Mouse (Mus musculus) urinary bladder, postnatal 10 days (tissue): ENCODE data around the gene Trim44.

Experiments used
- DNase-seq: peaks from one replicate; pipeline ENCODE4 v3.0.0; 2022; ENCODE audit warnings: low spot score

The Trim44 gene

DNA sequence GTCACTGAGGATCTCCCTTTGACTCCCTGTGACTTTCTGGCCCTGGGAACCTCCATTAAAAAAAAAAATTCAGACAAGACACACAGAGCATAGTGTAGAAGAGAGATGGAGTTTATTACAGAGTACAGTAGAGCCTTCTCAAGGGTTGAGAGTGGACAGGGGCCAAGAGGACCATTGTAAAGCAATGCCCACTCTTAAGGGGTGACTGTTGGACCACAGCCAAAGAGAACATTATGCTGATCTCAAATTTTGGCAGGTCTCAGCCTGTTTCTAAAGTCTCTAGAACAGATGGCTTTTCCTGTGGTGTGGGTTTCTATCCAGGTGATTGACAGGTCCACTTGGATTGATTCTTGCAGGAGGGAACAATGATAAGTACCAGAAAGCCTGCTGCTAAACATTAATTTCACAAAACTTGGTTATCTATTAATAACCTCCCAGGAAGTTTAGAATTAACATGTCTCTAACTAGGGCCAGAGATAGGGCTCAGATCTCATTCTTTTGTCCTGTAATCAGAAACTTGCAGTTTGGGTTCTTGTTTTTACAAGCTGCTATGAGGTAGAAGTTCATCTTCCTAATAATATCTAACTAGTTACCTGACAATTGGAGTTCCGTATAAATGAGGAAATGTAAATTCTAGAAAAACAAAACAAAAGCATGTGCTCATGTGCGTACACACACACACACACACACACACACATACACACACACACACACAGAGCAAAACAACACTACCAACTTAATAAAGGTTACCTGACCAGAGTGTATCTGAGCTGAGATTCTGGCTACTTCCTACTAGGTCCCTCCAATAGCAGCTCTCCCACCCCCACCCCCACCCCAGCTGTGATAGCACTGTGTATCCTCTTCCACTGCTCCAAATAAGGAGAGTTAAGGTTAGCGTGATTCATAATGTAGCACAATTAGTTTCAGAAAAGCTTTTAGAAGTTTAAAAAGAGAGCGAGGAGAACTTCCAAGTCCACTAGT is 1.0 kb downstream of the Trim44 start:
- no peak for DNase-seq

DNA sequence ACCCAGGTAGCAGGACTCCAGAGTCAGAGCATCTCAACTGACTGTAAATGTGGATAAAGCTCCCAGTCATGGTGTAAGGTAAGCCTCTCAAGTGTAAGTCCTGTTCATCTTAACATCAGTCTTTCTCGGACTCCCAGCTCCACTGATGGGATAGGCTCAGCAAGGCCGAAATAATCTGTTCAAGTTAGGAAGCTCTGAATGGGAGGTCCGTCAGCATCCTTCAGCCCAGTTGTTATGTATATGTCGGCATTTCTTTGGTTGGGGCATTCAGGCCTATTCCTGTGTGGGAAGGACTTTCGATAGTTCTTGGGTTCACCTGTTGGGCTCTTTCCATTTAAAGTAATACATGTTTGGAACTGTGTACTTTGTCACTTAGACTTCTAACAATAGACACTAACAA is 3.6 kb downstream of the Trim44 start:
- DNase-seq, result no peak

DNA sequence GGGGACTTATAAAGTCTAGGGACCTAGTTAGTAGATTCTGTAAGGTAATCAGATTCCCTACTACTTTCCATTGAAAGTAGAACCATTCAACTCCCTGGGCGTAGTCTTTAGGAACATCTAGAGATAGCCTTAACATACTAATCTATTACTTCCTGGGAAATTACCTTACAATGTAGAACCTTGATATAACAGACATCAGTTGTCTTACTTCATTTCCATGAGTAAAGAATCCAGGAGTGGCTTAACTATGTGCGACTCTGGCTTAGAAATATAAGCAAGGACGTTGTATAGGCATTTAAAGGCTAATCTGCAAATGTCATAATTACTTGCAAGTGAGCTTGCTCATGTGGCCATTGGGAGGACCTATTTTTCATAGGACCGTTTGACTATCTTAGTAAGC is 4.3 kb downstream of the Trim44 start:
- DNase-seq, result no peak

DNA sequence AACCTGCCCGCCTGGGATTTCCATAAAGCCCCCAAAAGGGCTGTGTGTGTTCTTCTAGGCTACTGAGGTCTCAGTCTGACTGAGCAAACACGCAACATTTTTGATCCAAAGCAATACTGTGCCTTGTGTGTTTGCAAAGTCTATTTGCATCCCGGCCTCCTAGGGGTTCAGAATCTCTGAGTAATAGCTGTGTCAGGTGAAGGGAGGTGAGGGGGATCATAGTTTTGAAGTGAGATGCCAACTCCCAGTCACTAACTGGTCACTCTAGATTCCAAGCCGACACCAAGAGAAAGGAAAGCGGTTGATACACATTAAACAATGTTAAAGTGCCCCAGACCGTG is 6.3 kb downstream of the Trim44 start:
- DNase-seq, result no peak

DNA sequence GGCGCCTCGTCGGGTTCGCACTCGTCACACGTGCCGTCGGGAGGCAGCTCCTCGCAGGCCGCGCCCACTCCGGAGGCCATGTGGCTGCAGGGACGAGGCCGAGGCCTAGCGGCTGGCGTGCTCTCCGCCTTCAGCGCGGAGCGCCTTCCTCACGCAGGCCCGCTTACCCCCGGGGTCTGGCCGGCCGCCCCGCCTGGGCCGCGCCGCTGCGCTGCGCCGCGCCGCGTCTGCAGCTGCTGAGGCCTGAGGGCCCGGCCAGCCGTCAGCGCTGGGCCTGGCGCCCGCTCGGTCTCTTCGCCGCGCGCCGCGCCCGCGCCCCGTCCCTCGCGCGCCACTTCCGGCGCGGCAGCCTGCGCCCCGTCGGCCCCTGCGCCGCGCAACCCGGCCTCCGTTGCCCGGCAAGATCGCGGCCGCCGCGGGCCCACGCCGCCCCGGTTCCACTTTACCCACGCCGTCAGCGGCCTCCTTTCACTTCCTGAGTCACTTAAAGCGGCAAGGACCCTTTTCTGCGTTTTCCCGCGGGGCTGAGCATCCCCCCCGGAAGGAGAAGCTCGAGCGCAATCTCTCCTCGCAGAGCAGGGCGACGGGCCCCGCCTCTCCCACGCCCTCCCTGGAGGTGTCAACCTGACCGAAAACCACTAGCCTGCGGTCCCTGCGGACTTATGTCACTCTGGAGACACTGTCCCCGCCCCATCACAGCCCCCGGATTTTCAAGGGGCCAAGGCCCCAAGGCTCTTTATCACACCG is 6.8 kb downstream of the Trim44 start:
- peak; percentile 36 for DNase-seq

DNA sequence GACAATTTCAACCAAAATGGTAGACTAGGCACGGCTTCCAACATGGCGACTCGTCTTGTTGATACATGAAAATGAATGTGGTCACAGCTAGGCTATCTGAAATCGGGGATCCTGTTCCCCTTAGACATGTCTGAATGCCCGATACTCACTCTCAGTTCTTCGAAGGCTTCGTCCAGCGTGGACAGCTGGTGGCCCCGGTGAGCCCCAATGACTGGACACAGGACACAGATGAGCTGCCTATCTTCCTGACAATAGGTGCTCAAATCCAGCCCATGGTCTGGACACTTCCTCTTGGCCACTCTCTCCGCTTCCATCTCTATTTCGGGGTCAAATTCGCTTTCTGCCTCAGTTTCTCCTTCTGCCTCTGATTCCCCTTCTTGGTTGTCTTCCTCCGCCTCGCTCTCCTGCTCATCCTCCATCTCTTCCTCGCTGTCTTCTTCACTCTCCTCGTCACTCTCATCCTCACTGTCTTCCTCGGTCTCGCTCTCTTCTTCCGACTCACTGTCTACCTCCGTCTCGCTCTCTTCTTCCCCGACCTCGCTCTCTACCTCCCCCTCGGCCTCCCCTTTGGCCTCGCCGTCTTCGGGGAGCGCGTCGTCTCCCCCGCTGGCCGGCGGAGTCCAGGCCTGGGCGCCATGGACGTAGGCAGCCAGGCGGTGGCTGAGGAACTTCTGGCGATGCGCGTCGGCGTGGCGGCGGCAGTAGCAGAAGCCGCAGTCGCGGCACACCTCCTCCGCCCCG is 7.6 kb downstream of the Trim44 start:
- no peak for DNase-seq

DNA sequence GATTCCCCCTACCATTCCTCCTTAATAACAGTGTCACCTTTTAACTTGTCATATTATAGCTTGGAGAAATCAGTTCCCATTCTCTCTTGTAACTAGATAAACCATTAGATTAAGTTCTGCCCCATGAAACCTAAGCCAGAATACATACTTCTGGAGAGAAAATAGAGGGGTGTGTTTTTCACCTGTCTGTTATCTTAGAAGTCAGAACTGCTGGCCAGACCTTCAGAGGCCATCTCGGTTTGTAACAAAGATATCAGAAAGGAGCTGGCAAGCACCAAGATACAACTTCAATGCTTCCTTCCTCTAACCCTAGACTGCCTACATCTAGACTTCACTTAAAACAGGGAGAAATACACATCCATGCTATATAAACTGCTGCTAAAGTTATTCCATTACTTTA is 11.1 kb downstream of the Trim44 start:
- no peak for DNase-seq

DNA sequence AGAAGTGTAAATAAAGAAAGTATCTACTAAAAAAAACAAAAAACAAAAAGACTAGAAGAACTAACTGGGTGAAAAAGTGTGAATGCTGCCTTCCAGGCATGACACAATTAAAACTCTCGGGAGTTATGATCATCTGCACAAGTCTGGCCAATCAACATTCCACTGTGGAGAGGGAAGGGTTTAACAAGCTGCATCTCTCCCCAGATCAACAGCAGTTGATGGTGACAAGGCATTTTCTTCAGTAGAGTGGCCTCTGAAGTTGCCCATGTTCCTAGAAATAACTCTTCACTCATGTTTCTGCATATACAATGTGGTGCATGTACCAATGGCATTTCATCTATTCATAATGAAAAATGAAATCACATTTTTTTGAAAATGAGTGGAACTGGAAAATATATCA is 14.2 kb downstream of the Trim44 start:
- no peak for DNase-seq

DNA sequence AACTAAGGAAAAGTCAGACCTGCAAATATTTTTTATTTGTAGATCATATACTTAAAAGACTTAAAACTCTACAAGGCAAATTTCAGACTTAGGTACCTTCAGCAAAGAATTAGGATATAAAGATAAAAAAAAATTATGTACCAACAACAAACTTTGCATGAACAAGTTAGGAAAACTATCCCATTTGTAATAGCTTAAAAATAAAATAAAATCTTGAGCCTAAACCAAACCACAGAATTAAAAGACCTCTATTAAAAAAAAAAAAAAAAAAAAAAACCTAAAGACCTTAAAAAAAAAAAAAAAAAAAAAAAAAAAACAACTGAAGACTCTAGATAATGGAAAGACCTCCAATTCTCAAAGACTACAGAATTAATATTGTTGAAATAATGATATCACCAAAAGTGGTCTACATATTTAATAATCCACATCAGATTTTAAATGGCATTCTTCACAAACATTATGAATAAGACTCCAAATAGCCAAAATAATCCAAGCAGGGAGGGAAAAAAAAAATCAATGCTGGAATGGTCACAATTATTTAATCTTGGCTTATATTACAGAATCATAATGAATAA is 22.2 kb downstream of the Trim44 start:
- no peak for DNase-seq

DNA sequence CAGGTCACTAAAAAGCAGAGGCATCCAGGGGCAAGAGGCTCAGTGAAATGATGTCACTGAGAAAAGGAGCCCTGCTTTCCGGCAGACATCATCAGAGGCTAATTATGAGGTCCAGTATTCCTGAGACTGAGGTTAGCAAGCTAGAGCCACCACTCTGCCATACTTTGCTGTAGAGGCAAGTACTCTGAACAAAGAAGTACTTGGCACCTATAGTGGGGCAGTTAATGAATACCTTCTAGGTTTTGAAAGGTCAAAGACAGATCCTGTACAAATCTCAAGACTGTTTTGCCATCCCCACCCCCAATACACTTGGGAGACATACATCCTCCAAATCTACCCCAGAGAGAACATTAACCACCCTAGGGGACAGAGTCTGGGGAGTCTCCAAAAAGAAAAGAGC is 23.1 kb downstream of the Trim44 start:
- no peak for DNase-seq

DNA sequence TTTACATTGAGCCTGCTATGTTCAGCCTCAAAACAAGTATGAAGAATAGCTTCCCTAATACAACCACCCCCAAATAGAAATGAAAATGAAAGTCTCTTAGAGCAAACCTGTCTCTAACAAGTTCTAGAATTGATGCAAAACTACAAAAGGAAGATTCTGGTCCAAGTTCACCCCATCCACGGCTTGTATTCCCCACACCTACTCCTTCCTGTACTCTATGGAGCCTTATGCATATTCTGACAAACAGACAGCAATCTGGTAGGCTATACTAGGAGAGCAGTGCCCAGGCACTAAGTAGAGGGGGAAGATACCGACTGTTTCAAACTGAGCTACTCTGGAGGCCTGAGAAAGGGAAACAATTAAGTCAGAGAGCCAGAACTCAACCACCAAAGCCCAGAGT is 23.6 kb downstream of the Trim44 start:
- DNase-seq, result no peak

DNA sequence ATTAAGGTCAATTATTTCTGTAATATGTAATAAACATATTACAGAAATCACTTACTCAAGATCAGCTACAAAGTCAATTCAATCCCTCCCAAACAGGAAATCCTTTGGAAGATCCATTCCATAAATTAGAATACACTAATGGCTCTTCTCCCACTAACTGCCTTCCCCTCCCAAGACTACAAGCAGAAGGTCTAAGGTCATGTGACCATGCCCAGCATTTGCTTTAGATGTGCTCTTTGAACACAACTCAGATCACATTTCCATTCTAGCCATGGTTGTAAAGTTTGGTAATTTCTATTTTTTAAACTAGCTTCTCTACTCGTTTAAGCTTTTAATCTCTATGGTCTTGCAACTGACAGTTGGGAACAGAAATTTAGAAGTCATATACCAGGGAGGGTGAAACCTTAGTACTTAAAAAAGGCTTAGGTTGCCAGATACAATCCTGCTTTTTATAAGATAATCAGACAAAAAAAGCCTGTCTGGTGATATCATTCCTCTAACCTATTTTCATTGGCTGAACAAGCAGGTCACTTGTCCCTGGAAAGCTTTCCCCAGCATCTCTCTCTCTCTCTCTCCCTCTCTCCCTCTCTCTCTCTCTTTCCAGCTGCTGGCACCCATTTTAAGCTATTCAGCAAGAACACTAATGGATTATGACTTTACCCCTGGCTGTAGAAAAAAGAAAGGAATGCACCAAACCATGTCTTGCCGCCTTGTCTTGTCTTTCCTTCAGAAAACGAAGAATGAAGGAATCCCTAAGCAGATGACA is 24.4 kb downstream of the Trim44 start:
- DNase-seq, result no peak

DNA sequence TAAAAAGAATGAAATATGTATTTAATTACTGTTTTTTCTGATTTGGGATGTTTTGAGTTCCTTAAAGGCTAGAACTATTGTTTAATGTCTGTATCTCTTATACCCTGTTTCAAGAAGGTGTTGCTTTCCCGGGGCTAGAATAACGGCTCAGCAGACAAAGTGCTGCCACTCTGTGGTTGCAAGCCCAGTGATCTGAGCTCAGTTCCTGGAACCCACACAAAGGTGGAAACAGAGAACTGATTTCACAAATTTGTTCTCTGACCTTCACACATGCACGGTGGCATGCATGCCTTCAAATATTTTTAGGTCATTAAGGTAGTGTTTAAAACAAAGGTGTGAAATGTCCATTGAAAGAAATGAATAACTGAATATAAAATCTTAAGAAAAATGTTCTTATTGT is 25.1 kb downstream of the Trim44 start:
- DNase-seq, result no peak

DNA sequence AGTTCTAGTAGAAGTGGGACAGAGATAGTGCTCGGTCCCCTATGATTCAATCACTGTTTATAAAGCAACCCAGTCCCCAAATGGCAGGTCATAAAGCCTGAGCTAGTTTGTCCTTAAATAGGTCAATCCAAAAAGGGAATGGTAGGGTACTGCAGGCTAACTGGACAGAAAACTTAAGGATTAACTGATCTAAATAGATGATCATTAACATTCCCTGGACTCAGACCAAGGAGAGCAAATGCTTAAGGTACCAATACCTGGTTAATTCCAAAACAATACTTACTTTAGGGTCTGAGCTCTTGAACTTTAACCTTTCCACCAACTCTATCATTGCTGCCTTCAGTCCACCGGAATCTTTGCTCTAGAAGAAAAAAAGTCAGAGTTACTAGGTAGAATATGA is 27.0 kb downstream of the Trim44 start:
- no peak for DNase-seq

DNA sequence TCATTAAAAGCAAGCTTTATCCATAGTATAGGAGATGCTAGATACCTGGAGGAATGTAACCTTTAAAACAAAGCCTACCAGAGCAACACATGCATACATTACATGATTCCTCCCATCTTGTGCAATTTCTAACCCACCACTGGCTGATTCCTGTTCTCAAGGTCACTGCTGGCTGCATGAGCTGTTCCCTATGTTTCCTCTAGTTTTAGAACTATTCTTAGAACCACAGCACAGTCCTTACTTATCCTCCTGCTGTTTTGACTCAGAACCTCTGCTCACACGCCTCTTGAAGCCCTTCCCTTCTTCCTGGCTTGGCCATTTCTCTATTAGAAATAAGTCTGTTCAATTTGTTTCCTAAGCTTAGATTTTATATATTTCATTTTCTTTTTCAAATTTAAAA is 28.7 kb downstream of the Trim44 start:
- no peak for DNase-seq

DNA sequence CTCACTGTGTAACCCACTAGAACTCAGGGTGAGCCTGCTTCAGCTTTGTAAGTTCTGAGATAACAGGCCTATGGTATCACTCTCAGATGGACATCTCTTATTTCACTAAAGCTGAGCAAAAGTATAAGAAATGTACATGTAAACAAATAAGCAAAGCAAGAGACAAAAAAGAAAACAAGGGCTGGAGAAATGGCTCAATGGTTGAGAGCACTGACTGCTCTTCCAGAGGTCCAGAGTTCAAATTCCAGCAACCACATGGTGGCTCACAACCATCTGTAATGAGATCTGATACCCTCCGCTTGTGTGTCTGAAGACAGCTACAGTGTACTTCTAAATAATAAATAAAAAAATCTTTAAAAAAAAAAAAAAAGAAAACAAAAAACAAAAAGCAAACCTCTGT is 29.2 kb downstream of the Trim44 start:
- DNase-seq, result no peak

DNA sequence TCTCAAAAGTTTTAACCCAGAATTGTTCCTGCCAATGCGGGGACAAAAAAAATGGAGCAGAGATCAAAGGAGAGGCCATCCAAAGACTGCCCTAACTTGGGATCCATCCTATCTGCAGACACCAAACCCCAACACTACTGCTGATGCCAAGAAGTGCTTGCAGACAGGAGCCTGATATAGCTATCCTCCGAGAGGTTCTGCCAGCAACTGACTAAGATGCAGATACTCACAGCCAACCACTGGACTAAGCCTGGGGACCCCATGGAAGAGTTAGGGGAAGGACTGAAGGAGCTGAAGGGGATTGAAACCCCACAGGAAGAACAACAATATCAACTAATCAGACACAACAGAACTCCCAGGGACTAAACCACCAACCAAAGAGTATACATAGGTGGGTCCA is 30.3 kb downstream of the Trim44 start:
- DNase-seq, result no peak

DNA sequence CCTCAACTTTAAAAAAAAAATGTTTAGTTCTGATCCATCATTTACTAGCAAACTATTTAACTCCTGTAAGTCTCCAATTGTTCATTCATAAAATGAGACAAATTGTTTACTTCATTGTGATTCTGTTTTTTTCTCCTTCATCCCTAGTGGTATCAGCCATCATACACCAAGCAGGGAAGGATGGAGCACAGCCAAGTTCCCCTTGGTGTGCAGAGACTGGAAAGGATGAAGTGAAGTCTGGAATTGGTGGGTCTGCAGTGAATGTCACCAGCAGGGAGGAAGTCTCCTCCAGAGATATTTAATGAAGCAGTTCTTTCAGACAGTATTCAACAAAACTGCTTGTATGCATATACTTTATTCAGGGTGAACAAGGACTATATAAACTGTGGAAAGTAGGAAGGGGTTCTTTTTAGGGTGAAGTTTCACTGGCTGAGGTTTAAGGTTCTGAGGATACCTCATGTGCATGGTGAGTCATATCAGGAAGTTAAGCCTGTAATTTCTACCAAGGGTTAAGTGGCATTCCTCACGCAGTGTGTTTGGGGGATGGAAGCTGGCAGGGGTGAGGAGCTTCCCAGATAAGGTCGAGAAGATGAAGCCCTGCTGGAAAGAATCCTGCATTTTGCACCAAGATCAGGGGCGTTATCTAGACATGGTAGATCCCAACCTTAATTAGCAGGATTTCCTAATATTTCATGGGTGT is 34.1 kb downstream of the Trim44 start:
- DNase-seq, result no peak

DNA sequence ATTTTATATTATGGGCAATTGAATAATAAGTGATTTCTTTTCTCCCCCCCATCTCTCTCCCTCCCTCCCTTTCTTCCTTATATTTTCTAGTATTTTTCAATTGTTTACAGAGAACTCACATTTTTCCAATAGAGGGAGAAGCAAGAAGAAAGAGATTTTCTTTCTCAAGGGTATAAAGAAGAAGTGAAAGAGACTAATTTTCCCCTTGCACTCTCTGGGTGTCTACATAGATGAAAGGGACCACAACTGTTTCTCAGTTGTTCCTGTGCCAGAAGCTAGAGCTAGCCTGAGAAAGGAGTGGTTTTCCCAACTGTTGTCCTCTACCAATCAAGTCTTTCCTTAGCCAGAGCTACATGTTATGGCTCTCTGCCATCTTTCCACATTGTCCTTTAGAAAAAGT is 34.9 kb downstream of the Trim44 start:
- no peak for DNase-seq

DNA sequence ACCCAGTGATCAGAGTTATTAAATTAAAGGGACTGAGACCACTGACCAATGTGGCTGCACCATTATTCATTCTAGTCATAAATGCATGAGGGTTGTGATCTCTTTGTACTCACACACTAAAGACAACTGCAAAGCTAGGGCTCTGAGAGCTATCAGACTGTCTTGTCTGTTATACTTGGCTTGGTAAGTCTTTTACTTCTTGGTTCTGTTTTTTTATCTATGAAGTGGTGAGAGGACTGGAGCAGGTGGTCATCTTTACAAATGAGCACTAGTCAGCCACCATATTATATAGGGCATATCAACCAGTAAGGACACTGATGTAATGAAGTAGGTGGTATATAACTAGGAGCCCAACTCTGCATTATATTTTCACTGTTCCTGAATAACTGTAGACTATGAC is 36.3 kb downstream of the Trim44 start:
- DNase-seq, result no peak

DNA sequence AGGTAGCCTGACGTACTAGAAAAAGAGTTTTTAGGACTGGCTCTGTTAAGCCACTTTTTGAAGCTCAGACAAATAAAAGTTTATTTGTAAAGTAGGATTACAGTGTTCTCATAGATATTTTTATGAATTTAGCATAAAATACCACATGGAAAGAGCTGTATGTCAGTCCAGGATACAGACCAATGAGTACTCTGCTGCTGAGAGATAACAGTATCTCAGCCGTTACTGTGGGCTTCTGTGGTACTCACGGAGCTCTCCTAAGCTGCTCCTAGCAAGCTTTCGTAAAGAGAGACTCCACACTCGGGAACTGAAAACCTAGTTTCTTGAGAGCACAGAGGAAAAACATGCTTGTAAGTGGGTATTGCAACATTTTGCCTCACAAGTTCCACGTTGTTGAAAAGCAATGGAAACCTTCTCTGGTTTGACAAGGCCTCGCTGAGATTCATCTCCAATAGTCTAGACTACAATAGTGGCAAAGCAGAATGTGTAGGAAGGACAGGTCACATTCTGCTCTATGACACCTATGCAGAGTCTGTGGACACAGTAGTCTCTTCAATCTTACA is 41.6 kb downstream of the Trim44 start:
- DNase-seq, result no peak
